In genomic region chr11:77816003-77816402, GRCm38 (mm10) we compare ENCODE assay signal across 9 mouse cellular contexts. TPM values are rescaled to one million over a fixed set of nuclear protein-coding genes. Genes with fewer than 3 reads are reported as not detected.
DNase-seq lines count a peak whose midpoint lies in the region; ATAC-seq and TF ChIP-seq lines count a peak whose summit lies in the region.
"Had no signal": no experiment of that assay in that cellular context is flagged by ENCODE, and none has a peak within 500 bp of the region (broad histone marks: within the 10 kb centered on the region; RNA-seq: fewer than 3 reads in every experiment).

No protein-coding gene starts in this region.

- intact Hi-C loops in left cerebral cortex, adult 2 months (cut with DNase I): no loop called here
- intact Hi-C loops in left cerebral cortex, postnatal 25 days (cut with DNase I): no loop called here

- H3K4me1 ChIP-seq in forebrain, embryonic 14.5 days (ENCODE audit: control insufficient read depth, insufficient read depth, low read length): no peaks in the 10 kb centered on the region
- no peaks in the 10 kb centered on the region for H3K4me1 ChIP-seq in hindbrain, postnatal 0 days (ENCODE audit: insufficient read depth, low read length)
- H3K4me1 ChIP-seq in lung, embryonic 14.5 days (ENCODE audit: insufficient read depth): no peaks in the 10 kb centered on the region
- H3K4me1 ChIP-seq: embryonic facial prominence, embryonic 15.5 days had no signal

- H3K27ac ChIP-seq in left cerebral cortex, adult 2 months: no peak overlapping the region
- no peak overlapping the region for H3K27ac ChIP-seq in forebrain, embryonic 14.5 days (ENCODE audit: low read depth, low read length)
- H3K27ac ChIP-seq in hindbrain, postnatal 0 days: no peak overlapping the region
- H3K27ac ChIP-seq in lung, embryonic 14.5 days (ENCODE audit: low read depth): no peak overlapping the region
- H3K27ac ChIP-seq: embryonic facial prominence, embryonic 15.5 days had no signal

- H3K36me3 ChIP-seq in forebrain, embryonic 14.5 days (ENCODE audit: control insufficient read depth, insufficient read depth, low read length): peaks cover 32% of the 10 kb centered on the region
- H3K36me3 ChIP-seq in hindbrain, postnatal 0 days (ENCODE audit: insufficient read depth, low read length): peaks cover 23% of the 10 kb centered on the region; the same call in 1 of the 2 replicates
- peaks cover 30% of the 10 kb centered on the region for H3K36me3 ChIP-seq in lung, embryonic 14.5 days (ENCODE audit: insufficient read depth)

- no peaks in the 10 kb centered on the region for H3K9me3 ChIP-seq in forebrain, embryonic 14.5 days (replicated peaks; ENCODE audit: control insufficient read depth, low read length)
- no peaks in the 10 kb centered on the region for H3K9me3 ChIP-seq in hindbrain, postnatal 0 days (ENCODE audit: low read length)
- H3K9me3 ChIP-seq in lung, embryonic 14.5 days (ENCODE audit: low read depth, low read length): no peaks in the 10 kb centered on the region
- H3K9me3 ChIP-seq: embryonic facial prominence, embryonic 15.5 days had no signal

- no peaks in the 10 kb centered on the region for H3K27me3 ChIP-seq in forebrain, embryonic 14.5 days (replicated peaks; ENCODE audit: control insufficient read depth, insufficient read depth, low read length)
- H3K27me3 ChIP-seq in hindbrain, postnatal 0 days (ENCODE audit: insufficient read depth, low read length): no peaks in the 10 kb centered on the region
- no peaks in the 10 kb centered on the region for H3K27me3 ChIP-seq in lung, embryonic 14.5 days (ENCODE audit: insufficient read depth, low read length)
- H3K27me3 ChIP-seq: embryonic facial prominence, embryonic 15.5 days had no signal

- no peak overlapping the region for H3K4me2 ChIP-seq in forebrain, embryonic 14.5 days (ENCODE audit: low read length)
- H3K4me2 ChIP-seq in hindbrain, postnatal 0 days (ENCODE audit: low read depth, low read length): no peak overlapping the region
- no peak overlapping the region for H3K4me2 ChIP-seq in lung, embryonic 14.5 days
- H3K4me2 ChIP-seq: embryonic facial prominence, embryonic 15.5 days had no signal

- TF ChIP-seq CTCF in left cerebral cortex, adult 2 months (IDR thresholded peaks at IDR 0.05): peak; percentile 77
- peak; percentile 96 for TF ChIP-seq CTCF in hindbrain, postnatal 0 days (IDR thresholded peaks at IDR 0.05; ENCODE audit: low read depth)
- TF ChIP-seq CTCF in lung, embryonic 14.5 days (IDR thresholded peaks at IDR 0.05; ENCODE audit: low read depth): peak; percentile 92

- H3K9ac ChIP-seq in forebrain, embryonic 14.5 days (ENCODE audit: low read length): no peak overlapping the region
- no peak overlapping the region for H3K9ac ChIP-seq in hindbrain, postnatal 0 days (replicated peaks; ENCODE audit: low read length)
- H3K9ac ChIP-seq in lung, embryonic 14.5 days: no peak overlapping the region
- H3K9ac ChIP-seq: embryonic facial prominence, embryonic 15.5 days had no signal

- ATAC-seq in forebrain, embryonic 14.5 days: no peak
- ATAC-seq in hindbrain, postnatal 0 days: peak; percentile 76
- no peak; the same call in 1 of the 2 replicates for ATAC-seq in lung, embryonic 14.5 days (ENCODE audit: insufficient read depth)

- 25% methylated on average over 3 of the region's 3 CpGs for WGBS in forebrain, embryonic 14.5 days
- WGBS in hindbrain, postnatal 0 days: 23% methylated on average over 3 of the region's 3 CpGs
- 23% methylated on average over 3 of the region's 3 CpGs for WGBS in lung, embryonic 14.5 days

- no peak for DNase-seq in left cerebral cortex, adult 2 months (ENCODE audit: extremely low spot score in 1 of 2, low spot score in 2 of 2)
- DNase-seq in left cerebral cortex, postnatal 25 days (ENCODE audit: low spot score in 2 of 2): no peak
- peak; percentile 80 for DNase-seq in adrenal gland, adult 2 months
- peak; percentile 62 for DNase-seq in forebrain, embryonic 14.5 days (ENCODE audit: low spot score)
- peak; percentile 84 for DNase-seq in hindbrain, postnatal 0 days (ENCODE audit: low spot score)
- DNase-seq in lung, embryonic 14.5 days: peak; percentile 82
- DNase-seq in retina, postnatal 7 days (ENCODE audit: low read depth, low spot score): peak; percentile 80
- no peak for DNase-seq in layer of hippocampus, adult 18-20 months (ENCODE audit: low spot score in 2 of 2)

- H3K4me3 ChIP-seq in left cerebral cortex, adult 2 months: no peak overlapping the region
- no peak overlapping the region for H3K4me3 ChIP-seq in forebrain, embryonic 14.5 days (ENCODE audit: low read depth, low read length)
- H3K4me3 ChIP-seq in hindbrain, postnatal 0 days (ENCODE audit: low read length): no peak overlapping the region
- H3K4me3 ChIP-seq in lung, embryonic 14.5 days (ENCODE audit: low read depth, low read length): no peak overlapping the region
- H3K4me3 ChIP-seq: embryonic facial prominence, embryonic 15.5 days had no signal

RNA-seq across cellular contexts. Expression of gene Gm10277, which starts 28.5 kb away (rescaled TPM):
- total RNA-seq in left cerebral cortex, adult 2 months (2021): not detected
- total RNA-seq in left cerebral cortex, postnatal 25 days (2021): not detected
- not detected for total RNA-seq in adrenal gland, adult 2 months (2021)
- polyA plus RNA-seq in adrenal gland, adult 2 months (2012; rRNA removed): not detected in 2 replicates
- polyA plus RNA-seq in forebrain, embryonic 14.5 days (2014; fragmentation: Nextera tagmentation; extraction: Ambion mirVana): 0.55 and 0.85 TPM in 2 replicates
- total RNA-seq in hindbrain, postnatal 0 days (2014; rRNA removed): not detected in 2 replicates
- polyA plus RNA-seq in hindbrain, postnatal 0 days (2015; fragmentation: Nextera tagmentation; extraction: Ambion mirVana): 0.69 and 0.91 TPM in 2 replicates
- 1.1 and 1.5 TPM in 2 replicates for polyA plus RNA-seq in lung, embryonic 14.5 days (2014; fragmentation: Nextera tagmentation; extraction: Ambion mirVana)
- total RNA-seq in layer of hippocampus, adult 18-20 months (2021): not detected

RNA-seq across cellular contexts. Expression of gene Myo18a, which starts 53.0 kb away (rescaled TPM):
- total RNA-seq in left cerebral cortex, adult 2 months (2021): 100 to 1,000 TPM; 164 to 169 TPM
- total RNA-seq in left cerebral cortex, postnatal 25 days (2021): 100 to 1,000 TPM; 156 to 157 TPM
- total RNA-seq in adrenal gland, adult 2 months (2021): 10 to 100 TPM; 50.4 to 75.6 TPM
- 66.5 and 70.4 TPM in 2 replicates for polyA plus RNA-seq in adrenal gland, adult 2 months (2012; rRNA removed)
- 30.0 and 37.1 TPM in 2 replicates for polyA plus RNA-seq in forebrain, embryonic 14.5 days (2014; fragmentation: Nextera tagmentation; extraction: Ambion mirVana)
- total RNA-seq in hindbrain, postnatal 0 days (2014; rRNA removed): 64.6 and 68.8 TPM in 2 replicates
- polyA plus RNA-seq in hindbrain, postnatal 0 days (2015; fragmentation: Nextera tagmentation; extraction: Ambion mirVana): 28.2 and 29.8 TPM in 2 replicates
- polyA plus RNA-seq in lung, embryonic 14.5 days (2014; fragmentation: Nextera tagmentation; extraction: Ambion mirVana): 32.2 and 35.0 TPM in 2 replicates
- total RNA-seq in layer of hippocampus, adult 18-20 months (2021): 100 to 1,000 TPM; 130 to 137 TPM

Comparison
In these comparisons a context has a peak if more than half of its experiments do, and no peak if none do; other contexts are left out.
1. DNase-seq: peak in adrenal gland, adult 2 months (single experiment), forebrain, embryonic 14.5 days (single experiment), hindbrain, postnatal 0 days (single experiment), lung, embryonic 14.5 days (single experiment) and retina, postnatal 7 days (single experiment); none in left cerebral cortex, adult 2 months (0 of 2), left cerebral cortex, postnatal 25 days (0 of 2) and layer of hippocampus, adult 18-20 months (0 of 2).
2. Peak in every context shown above with its lines, with median percentiles within 50 percentile points of each other: CTCF ChIP-seq.